ENCODE assay signal across 10 mouse cellular contexts in the genomic region with DNA sequence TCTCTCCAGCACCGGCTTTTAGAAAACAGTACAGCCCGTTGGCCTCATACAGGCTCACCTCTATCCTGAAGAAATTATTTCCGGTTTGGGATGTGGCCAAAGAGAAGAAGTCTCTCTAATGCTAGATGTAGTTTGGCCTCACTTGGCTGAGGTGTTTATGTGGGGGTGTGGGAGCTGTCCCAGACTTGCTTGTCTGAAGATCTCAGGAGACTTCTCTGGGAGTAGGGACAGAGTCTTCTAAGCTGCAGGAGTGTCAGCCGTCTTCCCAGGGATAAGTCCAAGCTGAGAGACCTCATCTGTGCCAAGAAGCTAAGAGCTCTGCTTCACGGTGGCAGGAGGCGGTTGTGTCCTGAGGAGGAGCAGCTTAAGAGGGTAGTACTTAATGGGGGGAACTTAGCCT. TPM values are rescaled to one million over a fixed set of nuclear protein-coding genes. Genes with fewer than 3 reads are reported as not detected.
A peak's percentile ranks its signal among the peaks of the same experiment; 100 is the strongest.
DNase-seq lines count a peak whose midpoint lies in the region; ATAC-seq lines count a peak whose summit lies in the region.
"Had no signal": no experiment of that assay in that cellular context is flagged by ENCODE, and none has a peak within 500 bp of the region (broad histone marks: within the 10 kb centered on the region; RNA-seq: fewer than 3 reads in every experiment).

No protein-coding gene starts in this region.

- H3K27ac ChIP-seq in kidney, embryonic 15.5 days, result peak overlapping the region; percentile 11
- H3K27ac ChIP-seq in embryonic facial prominence, embryonic 12.5 days, result no peak overlapping the region
- 0 out of 2 replicates have a peak overlapping the region, but pooled peaks have one; percentile 39 for H3K27ac ChIP-seq in hindbrain, embryonic 11.5 days (ENCODE audit: low read depth, low read length)
- H3K27ac ChIP-seq in neural tube, embryonic 13.5 days (replicated peaks), result peak overlapping the region; percentile 52
- H3K27ac ChIP-seq: liver, embryonic 15.5 days had no signal

- H3K4me3 ChIP-seq in kidney, embryonic 15.5 days (replicated peaks), result no peak overlapping the region
- H3K4me3 ChIP-seq in embryonic facial prominence, embryonic 12.5 days, result no peak overlapping the region
- H3K4me3 ChIP-seq in hindbrain, embryonic 11.5 days (ENCODE audit: low read depth, low read length), result no peak overlapping the region
- H3K4me3 ChIP-seq in neural tube, embryonic 13.5 days, result no peak overlapping the region
- H3K4me3 ChIP-seq: layer of hippocampus, adult 2 months; liver, embryonic 15.5 days; myocyte had no signal

- H3K4me1 ChIP-seq in kidney, embryonic 15.5 days, result peaks cover 52% of the 10 kb centered on the region
- H3K4me1 ChIP-seq in embryonic facial prominence, embryonic 12.5 days, result peaks cover 30% of the 10 kb centered on the region
- H3K4me1 ChIP-seq in hindbrain, embryonic 11.5 days (replicated peaks; ENCODE audit: control insufficient read depth, insufficient read depth, low read length), result peaks cover 28% of the 10 kb centered on the region
- peaks cover 64% of the 10 kb centered on the region for H3K4me1 ChIP-seq in neural tube, embryonic 13.5 days (replicated peaks)

- DNase-seq in kidney, postnatal 4 days, result no peak
- no peak for DNase-seq in hindbrain, embryonic 11.5 days (ENCODE audit: low spot score)
- no peak for DNase-seq in frontal cortex, postnatal 25 days (ENCODE audit: low spot score in 2 of 2)
- DNase-seq in frontal cortex, postnatal 36 days (ENCODE audit: low spot score in 2 of 2), result no peak

- no peaks in the 10 kb centered on the region for H3K9me3 ChIP-seq in kidney, embryonic 15.5 days (replicated peaks)
- H3K9me3 ChIP-seq in embryonic facial prominence, embryonic 12.5 days, result no peaks in the 10 kb centered on the region
- no peaks in the 10 kb centered on the region for H3K9me3 ChIP-seq in hindbrain, embryonic 11.5 days (ENCODE audit: control insufficient read depth, low read length)
- H3K9me3 ChIP-seq in neural tube, embryonic 13.5 days, result no peaks in the 10 kb centered on the region
- H3K9me3 ChIP-seq: liver, embryonic 15.5 days had no signal

- no peaks in the 10 kb centered on the region for H3K36me3 ChIP-seq in kidney, embryonic 15.5 days
- H3K36me3 ChIP-seq in embryonic facial prominence, embryonic 12.5 days, result no peaks in the 10 kb centered on the region
- H3K36me3 ChIP-seq in hindbrain, embryonic 11.5 days (ENCODE audit: control insufficient read depth, insufficient read depth, low read length), result no peaks in the 10 kb centered on the region
- H3K36me3 ChIP-seq in neural tube, embryonic 13.5 days, result no peaks in the 10 kb centered on the region
- H3K36me3 ChIP-seq: liver, embryonic 15.5 days had no signal

- no peaks in the 10 kb centered on the region for H3K27me3 ChIP-seq in kidney, embryonic 15.5 days
- H3K27me3 ChIP-seq in embryonic facial prominence, embryonic 12.5 days, result peaks cover 6% of the 10 kb centered on the region; the same call in 1 of the 2 replicates
- H3K27me3 ChIP-seq in hindbrain, embryonic 11.5 days (ENCODE audit: control insufficient read depth, insufficient read depth, low read length), result no peaks in the 10 kb centered on the region
- no peaks in the 10 kb centered on the region for H3K27me3 ChIP-seq in neural tube, embryonic 13.5 days

- 0 out of 2 replicates have a peak, but pooled peaks have one; percentile 5 for ATAC-seq in kidney, embryonic 15.5 days (replicated peaks; ENCODE audit: low FRiP score)
- ATAC-seq in embryonic facial prominence, embryonic 12.5 days (ENCODE audit: insufficient number of reproducible peaks, insufficient read depth, low FRiP score, low TSS enrichment), result no peak
- ATAC-seq in hindbrain, embryonic 11.5 days (ENCODE audit: low FRiP score), result no peak
- ATAC-seq in neural tube, embryonic 13.5 days (ENCODE audit: low read depth), result no peak

- 53% methylated on average over 6 of the region's 6 CpGs for WGBS in kidney, embryonic 15.5 days
- WGBS in embryonic facial prominence, embryonic 12.5 days, result 70% methylated on average over 6 of the region's 6 CpGs
- WGBS in hindbrain, embryonic 11.5 days, result 66% methylated on average over 6 of the region's 6 CpGs
- WGBS in neural tube, embryonic 13.5 days, result 51% methylated on average over 6 of the region's 6 CpGs

- no peak overlapping the region for H3K4me2 ChIP-seq in kidney, embryonic 15.5 days
- H3K4me2 ChIP-seq in embryonic facial prominence, embryonic 12.5 days (replicated peaks), result no peak overlapping the region
- H3K4me2 ChIP-seq in hindbrain, embryonic 11.5 days (replicated peaks; ENCODE audit: low read depth, low read length), result no peak overlapping the region
- H3K4me2 ChIP-seq in neural tube, embryonic 13.5 days, result peak overlapping the region; percentile 39
- H3K4me2 ChIP-seq: liver, embryonic 15.5 days had no signal

- no peak overlapping the region for H3K9ac ChIP-seq in kidney, embryonic 15.5 days
- 0 out of 2 replicates have a peak overlapping the region, but pooled peaks have one; percentile 0 for H3K9ac ChIP-seq in embryonic facial prominence, embryonic 12.5 days
- no peak overlapping the region for H3K9ac ChIP-seq in hindbrain, embryonic 11.5 days (ENCODE audit: low read depth, low read length)
- H3K9ac ChIP-seq in neural tube, embryonic 13.5 days, result 0 out of 2 replicates have a peak overlapping the region, but pooled peaks have one; percentile 41
- H3K9ac ChIP-seq: liver, embryonic 15.5 days had no signal

RNA-seq across cellular contexts. Expression of gene Trak1, which starts 5.8 kb away (rescaled TPM):
- 15.1 and 18.7 TPM in 2 replicates for polyA plus RNA-seq in kidney, embryonic 15.5 days (2015; fragmentation: Nextera tagmentation; extraction: Ambion mirVana)
- 20.0 and 20.7 TPM in 2 replicates for polyA plus RNA-seq in embryonic facial prominence, embryonic 12.5 days (2016; fragmentation: Nextera tagmentation; extraction: Ambion mirVana)
- 19.8 and 21.2 TPM in 2 replicates for polyA plus RNA-seq in hindbrain, embryonic 11.5 days (2014; fragmentation: Nextera tagmentation; extraction: Ambion mirVana)
- polyA plus RNA-seq in neural tube, embryonic 13.5 days (2015; fragmentation: Nextera tagmentation; extraction: Ambion mirVana), result 43.4 and 44.3 TPM in 2 replicates

RNA-seq across cellular contexts. Expression of gene Ulk4, which starts 26.1 kb away (rescaled TPM):
- polyA plus RNA-seq in kidney, embryonic 15.5 days (2015; fragmentation: Nextera tagmentation; extraction: Ambion mirVana), result 145 and 164 TPM in 2 replicates
- 191 and 198 TPM in 2 replicates for polyA plus RNA-seq in embryonic facial prominence, embryonic 12.5 days (2016; fragmentation: Nextera tagmentation; extraction: Ambion mirVana)
- polyA plus RNA-seq in hindbrain, embryonic 11.5 days (2014; fragmentation: Nextera tagmentation; extraction: Ambion mirVana), result 161 and 185 TPM in 2 replicates
- polyA plus RNA-seq in neural tube, embryonic 13.5 days (2015; fragmentation: Nextera tagmentation; extraction: Ambion mirVana), result 115 and 160 TPM in 2 replicates

Comparison
In these comparisons a context has a peak if more than half of its experiments do, and no peak if none do; other contexts are left out.
1. H3K9ac ChIP-seq: peak in embryonic facial prominence, embryonic 12.5 days (single experiment) and neural tube, embryonic 13.5 days (single experiment); none in kidney, embryonic 15.5 days (single experiment) and hindbrain, embryonic 11.5 days (single experiment).